Mouse (Mus musculus) heart, embryonic 12.5 days (tissue): ENCODE data around the gene Fam166a. TPM values are rescaled to one million over a fixed set of nuclear protein-coding genes. Genes with fewer than 3 reads are reported as not detected.

Experiments used
- ATAC-seq: fragments of 200-750 bp; cut with Nextera tagmentation; 2 replicates; pipeline ENCODE4 v1.8.0; 2017; ENCODE audit warnings: moderate TSS enrichment, moderate library complexity; ENCODE audit not compliant: insufficient number of reproducible peaks, low FRiP score
- H3K27ac ChIP-seq: fragments of 300-500 bp; sonication (generic); 2 replicates; pipeline ENCODE4 v1.5.1; 2016; ENCODE audit warnings: mild to moderate bottlenecking, moderate library complexity; ENCODE audit not compliant: poor library complexity, severe bottlenecking
- H3K27me3 ChIP-seq: fragments of 300-500 bp; sonication (generic); replicated peaks from 2 replicates; pipeline ENCODE4 v1.6.1; 2016; ENCODE audit warnings: mild to moderate bottlenecking, moderate library complexity
- H3K36me3 ChIP-seq: fragments of 300-500 bp; sonication (generic); 2 replicates; pipeline ENCODE4 v1.6.1; 2016; ENCODE audit warnings: mild to moderate bottlenecking, moderate library complexity
- H3K4me1 ChIP-seq: fragments of 300-500 bp; sonication (generic); replicated peaks from 2 replicates; pipeline ENCODE4 v1.6.1; 2016; ENCODE audit warnings: mild to moderate bottlenecking
- H3K4me2 ChIP-seq: fragments of 300-500 bp; sonication (generic); 2 replicates; pipeline ENCODE4 v1.6.1; 2016; ENCODE audit warnings: mild to moderate bottlenecking, moderate library complexity
- H3K4me3 ChIP-seq: fragments of 300-500 bp; sonication (generic); 2 replicates; pipeline ENCODE4 v1.5.1; 2016; ENCODE audit warnings: mild to moderate bottlenecking
- H3K9ac ChIP-seq: fragments of 300-500 bp; sonication (generic); 2 replicates; pipeline ENCODE4 v1.6.1; 2016; ENCODE audit warnings: mild to moderate bottlenecking, moderate library complexity
- H3K9me3 ChIP-seq: fragments of 300-500 bp; sonication (generic); replicated peaks from 2 replicates; pipeline ENCODE4 v1.6.1; 2016; ENCODE audit warnings: mild to moderate bottlenecking, moderate library complexity
- WGBS: fragments of 180-500 bp; shearing (Covaris S2); methylation state at CpG from one replicate; pipeline ENCODE4 v1.1.7; 2016; 5-methylcytosine and 5-hydroxymethylcytosine counted together
- polyA plus RNA-seq: library from polyadenylated mRNA; unstranded; fragments of >200 nt; fragmentation: Nextera tagmentation; extraction: Ambion mirVana; gene quantifications from 2 replicates; pipeline ENCODE4 v1.2.1, GENCODE M21; 2016

The Fam166a gene
- polyA plus RNA-seq, 1 experiment from 2014 or later: not detected

DNA sequence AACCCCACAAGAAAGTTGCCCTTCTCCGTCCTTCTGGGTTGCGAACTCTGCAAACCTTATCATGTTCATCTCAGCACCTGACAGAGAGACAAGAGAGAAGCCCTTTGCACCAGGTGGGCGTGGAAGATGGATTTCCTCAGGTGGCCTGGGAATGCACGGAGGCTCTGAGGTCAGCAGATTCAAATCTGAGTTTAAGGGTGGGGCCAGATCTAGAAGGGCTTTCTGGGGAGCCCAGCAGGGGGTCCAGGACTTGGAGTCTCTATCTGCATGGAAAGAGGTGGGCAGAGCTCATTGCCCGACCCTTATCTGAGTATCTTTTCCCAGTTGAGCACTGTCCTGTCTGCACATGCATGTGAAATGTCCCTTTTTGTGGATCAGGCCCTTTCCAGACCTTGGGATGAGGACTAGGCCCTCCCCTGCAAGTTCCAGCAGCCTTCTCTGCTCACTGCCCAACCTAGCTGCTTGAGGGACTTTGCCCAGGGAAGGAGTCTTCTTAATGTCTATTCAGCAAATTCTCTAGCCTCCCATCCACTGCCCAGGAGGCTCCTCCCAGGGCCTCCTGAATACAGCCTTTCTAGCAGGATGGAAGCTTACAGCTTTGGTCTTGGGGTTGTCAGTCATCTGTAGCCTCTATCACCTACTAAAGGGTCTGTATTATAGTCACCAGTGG lies 16.1 kb downstream of the Fam166a start:
- no peaks in the 10 kb centered on the region for H3K9me3 ChIP-seq
- H3K4me1 ChIP-seq: no peaks in the 10 kb centered on the region
- no peak overlapping the region for H3K27ac ChIP-seq
- H3K27me3 ChIP-seq: peaks cover 75% of the 10 kb centered on the region
- H3K9ac ChIP-seq: no peak overlapping the region
- H3K4me3 ChIP-seq: no peak overlapping the region
- ATAC-seq: no peak
- H3K4me2 ChIP-seq: no peak overlapping the region
- H3K36me3 ChIP-seq: no peaks in the 10 kb centered on the region
- 58% methylated on average over 5 of the region's 5 CpGs for WGBS

DNA sequence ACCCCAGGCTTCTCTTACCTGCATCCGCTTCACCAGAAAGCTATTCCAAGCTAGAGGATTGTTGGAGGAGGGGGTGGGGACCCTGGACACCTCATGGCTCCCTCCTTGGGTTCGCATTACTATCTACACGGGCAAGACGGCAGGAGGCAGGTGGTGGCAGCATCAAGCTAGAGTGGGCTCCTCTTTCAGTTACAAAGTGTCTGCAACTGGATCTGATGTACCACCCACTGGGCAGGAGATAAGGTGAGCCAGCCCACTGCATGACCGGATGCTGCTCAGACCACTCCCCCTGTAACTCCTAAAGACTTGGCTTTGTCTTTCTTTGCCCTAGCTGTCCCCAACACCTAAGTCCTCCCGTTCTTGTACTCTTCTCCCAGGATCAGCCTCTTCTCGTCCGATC lies 18.1 kb downstream of the Fam166a start, which contains the start of gene Rnf224:
Gene Rnf224, minus strand, starts transcription at position 174 of the 400 bp plus-strand sequence.
- H3K36me3 ChIP-seq: no peaks in the 10 kb centered on the region
- peaks cover 63% of the 10 kb centered on the region for H3K27me3 ChIP-seq
- no peak within 1 kb of the TSS for H3K9ac ChIP-seq
- no peak for ATAC-seq
- peaks cover 13% of the 10 kb centered on the region for H3K4me1 ChIP-seq
- H3K27ac ChIP-seq: no peak within 1 kb of the TSS
- peak within 1 kb of the TSS; percentile 2; the same call in 1 of the 2 replicates for H3K4me2 ChIP-seq
- no peak within 1 kb of the TSS for H3K4me3 ChIP-seq
- H3K9me3 ChIP-seq: no peaks in the 10 kb centered on the region
- WGBS: 23% methylated on average over 8 of the region's 8 CpGs

DNA sequence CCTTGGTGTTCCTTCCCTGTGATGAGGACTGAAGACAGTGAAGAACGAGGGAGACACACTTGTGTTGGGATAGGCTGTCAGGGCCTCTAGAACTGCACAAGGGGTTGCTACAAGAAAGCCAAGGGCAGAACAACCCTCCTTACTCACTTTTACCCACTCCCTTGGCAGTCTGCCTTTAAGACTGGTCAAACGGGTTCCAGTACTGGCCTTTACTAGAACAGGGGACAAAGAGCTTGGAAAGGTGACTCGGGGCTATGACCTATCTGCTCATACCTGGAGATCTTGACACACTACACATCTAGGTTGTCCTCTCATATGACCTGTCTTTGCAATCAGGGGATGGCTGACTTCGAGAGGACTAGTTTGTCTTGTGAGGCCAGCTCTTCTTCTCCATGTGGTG lies 19.0 kb downstream of the Fam166a start:
- Histone ChIP-seq H3K4me3 (no peak overlapping the region), H3K4me2 (no peak overlapping the region), H3K9ac (no peak overlapping the region), H3K9me3 (no peaks in the 10 kb centered on the region), H3K4me1 (peaks cover 21% of the 10 kb centered on the region), H3K27me3 (peaks cover 62% of the 10 kb centered on the region), H3K36me3 (no peaks in the 10 kb centered on the region), H3K27ac (no peak overlapping the region)
- ATAC-seq: no peak
- 54% methylated on average over 4 of the region's 4 CpGs for WGBS

DNA sequence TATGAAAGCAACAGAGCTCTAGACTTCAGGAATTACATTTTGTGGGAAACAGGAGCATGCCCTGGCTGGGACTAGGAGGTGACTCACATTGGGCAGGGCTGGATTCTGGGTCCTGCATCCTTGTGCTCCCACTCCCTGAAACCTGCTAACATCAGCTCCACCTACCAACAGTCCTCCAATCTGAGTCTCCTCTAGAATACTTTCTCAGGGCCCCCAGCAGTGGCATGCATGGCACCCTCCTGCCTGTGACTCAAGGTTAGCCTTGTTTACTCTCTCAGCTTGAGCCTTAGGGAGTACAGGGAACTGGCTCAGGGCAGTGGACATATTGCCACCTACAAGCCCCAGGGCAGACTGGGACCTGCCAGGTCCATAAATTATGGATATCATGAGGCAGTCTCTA lies 19.6 kb downstream of the Fam166a start:
- Histone ChIP-seq H3K36me3 (no peaks in the 10 kb centered on the region), H3K9me3 (no peaks in the 10 kb centered on the region), H3K27ac (no peak overlapping the region), H3K9ac (no peak overlapping the region), H3K4me1 (peaks cover 25% of the 10 kb centered on the region), H3K27me3 (peaks cover 62% of the 10 kb centered on the region), H3K4me3 (no peak overlapping the region), H3K4me2 (no peak overlapping the region)
- no peak for ATAC-seq

DNA sequence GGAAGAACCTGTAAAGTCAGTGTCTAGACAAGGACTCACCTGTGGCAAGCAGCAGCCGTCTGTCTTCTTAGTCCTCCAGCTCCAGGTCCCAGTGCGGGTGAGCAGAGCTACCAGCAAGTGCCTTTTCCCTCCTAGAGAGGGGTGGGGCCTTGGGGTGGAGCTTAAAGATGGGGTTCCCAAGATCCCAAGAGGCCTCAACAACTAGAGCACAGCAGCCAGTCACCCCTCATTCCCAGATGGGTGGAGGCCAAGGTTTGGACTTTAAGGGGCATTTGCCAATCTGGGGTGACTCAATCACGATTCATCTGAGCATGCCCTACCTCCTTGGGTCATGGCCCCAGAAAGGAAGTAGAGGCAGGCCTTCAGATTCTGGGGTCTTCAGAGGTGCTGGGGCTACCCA lies 21.2 kb downstream of the Fam166a start:
- peaks cover 25% of the 10 kb centered on the region for H3K4me1 ChIP-seq
- no peak overlapping the region for H3K27ac ChIP-seq
- no peak overlapping the region for H3K9ac ChIP-seq
- 80% methylated on average over 3 of the region's 3 CpGs for WGBS
- peaks cover 56% of the 10 kb centered on the region for H3K27me3 ChIP-seq
- no peak overlapping the region for H3K4me2 ChIP-seq
- no peak for ATAC-seq
- H3K4me3 ChIP-seq: no peak overlapping the region
- no peaks in the 10 kb centered on the region for H3K9me3 ChIP-seq
- no peaks in the 10 kb centered on the region for H3K36me3 ChIP-seq

DNA sequence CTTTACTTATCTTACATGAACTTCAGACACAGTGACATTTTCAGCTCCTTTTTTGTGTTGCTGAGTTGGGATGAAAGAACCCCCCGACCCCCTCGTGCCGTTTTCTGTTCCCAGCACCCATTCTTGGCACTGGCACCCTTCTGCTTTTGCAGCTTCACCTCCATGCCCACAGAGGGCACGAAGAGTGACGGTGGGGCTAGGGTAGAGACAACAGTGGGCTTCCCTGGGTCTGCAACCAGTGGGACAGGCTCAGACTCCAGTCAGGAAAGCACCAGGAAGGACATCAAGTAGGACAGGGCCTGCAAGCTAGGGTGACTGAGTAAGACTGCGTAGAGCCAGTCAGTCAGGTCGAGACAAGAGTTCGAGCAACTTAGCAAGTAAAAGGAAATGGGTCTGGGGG lies 21.8 kb downstream of the Fam166a start:
- Histone ChIP-seq H3K4me3 (peak overlapping the region; percentile 60), H3K27me3 (peaks cover 50% of the 10 kb centered on the region), H3K4me1 (peaks cover 25% of the 10 kb centered on the region), H3K36me3 (0 out of 2 replicates have a peak, but pooled peaks cover 2% of the 10 kb centered on the region), H3K9me3 (no peaks in the 10 kb centered on the region), H3K4me2 (peak overlapping the region; percentile 95), H3K9ac (peak overlapping the region; percentile 15; the same call in 1 of the 2 replicates), H3K27ac (no peak overlapping the region)
- 54% methylated on average over 8 of the region's 8 CpGs for WGBS
- ATAC-seq: no peak

DNA sequence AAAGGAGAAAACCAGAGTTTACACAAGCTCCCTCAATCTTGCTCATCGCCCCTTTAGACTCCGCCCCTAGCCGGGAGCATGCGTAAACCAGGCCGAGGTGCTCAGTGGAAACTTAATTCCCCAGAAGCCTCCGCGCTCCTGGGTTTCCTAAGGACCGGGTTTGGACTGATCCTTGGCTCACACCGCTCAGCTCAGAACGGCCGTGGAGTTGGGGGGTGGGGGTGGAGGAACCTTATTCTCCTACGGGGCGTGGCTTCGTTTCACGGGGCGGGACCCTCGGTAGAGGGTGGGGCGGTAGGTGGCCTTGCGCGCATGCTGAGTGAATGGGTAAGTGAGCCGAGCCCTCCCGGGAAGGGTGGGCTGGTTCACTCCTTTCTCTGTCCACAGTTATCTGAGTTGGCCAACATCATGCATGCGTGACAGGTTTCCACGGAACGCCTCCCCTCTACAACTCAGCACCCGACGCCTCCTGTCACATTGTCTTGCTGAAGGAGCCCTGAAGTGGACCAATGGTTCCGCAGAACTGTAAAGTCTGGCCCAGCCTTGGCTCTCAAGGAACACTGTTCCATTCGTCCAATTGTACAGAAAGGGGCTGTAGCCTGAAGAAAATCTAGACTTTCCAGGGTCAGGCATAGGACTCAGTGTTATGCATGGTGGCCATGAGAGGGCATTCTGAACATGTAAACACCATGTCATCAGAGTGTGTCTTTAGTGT lies 22.3 kb downstream of the Fam166a start:
- no peaks in the 10 kb centered on the region for H3K9me3 ChIP-seq
- H3K4me2 ChIP-seq: peak overlapping the region; percentile 95
- peak; percentile 66 for ATAC-seq
- peak overlapping the region; percentile 60 for H3K4me3 ChIP-seq
- no peak overlapping the region for H3K27ac ChIP-seq
- 0 out of 2 replicates have a peak, but pooled peaks cover 7% of the 10 kb centered on the region for H3K36me3 ChIP-seq
- H3K4me1 ChIP-seq: peaks cover 25% of the 10 kb centered on the region
- H3K27me3 ChIP-seq: peaks cover 46% of the 10 kb centered on the region
- peak overlapping the region; percentile 15; the same call in 1 of the 2 replicates for H3K9ac ChIP-seq
- 1% methylated on average over 29 of the region's 29 CpGs for WGBS

DNA sequence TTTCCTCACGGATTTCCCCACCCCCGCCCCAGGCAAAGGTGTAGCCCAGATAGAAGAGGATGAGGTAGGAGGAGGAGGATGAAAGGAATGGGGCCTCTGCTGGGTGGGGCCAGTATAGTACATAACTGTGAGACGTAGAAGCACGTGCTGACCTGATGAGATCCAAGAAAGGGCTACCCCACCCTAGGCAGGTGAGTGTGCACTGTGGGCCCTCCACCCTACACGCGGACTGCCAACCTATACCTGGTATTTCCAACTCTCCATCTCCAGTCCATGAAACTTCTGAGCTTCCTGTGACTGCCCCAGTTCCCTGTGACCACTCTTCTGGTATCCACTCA lies 22.9 kb downstream of the Fam166a start:
- H3K4me2 ChIP-seq: peak overlapping the region; percentile 95
- H3K4me3 ChIP-seq: peak overlapping the region; percentile 60
- no peak for ATAC-seq
- peaks cover 41% of the 10 kb centered on the region for H3K27me3 ChIP-seq
- H3K4me1 ChIP-seq: peaks cover 25% of the 10 kb centered on the region
- 22% methylated on average over 6 of the region's 6 CpGs for WGBS
- H3K9me3 ChIP-seq: no peaks in the 10 kb centered on the region
- H3K36me3 ChIP-seq: 0 out of 2 replicates have a peak, but pooled peaks cover 12% of the 10 kb centered on the region
- H3K27ac ChIP-seq: no peak overlapping the region
- no peak overlapping the region for H3K9ac ChIP-seq

DNA sequence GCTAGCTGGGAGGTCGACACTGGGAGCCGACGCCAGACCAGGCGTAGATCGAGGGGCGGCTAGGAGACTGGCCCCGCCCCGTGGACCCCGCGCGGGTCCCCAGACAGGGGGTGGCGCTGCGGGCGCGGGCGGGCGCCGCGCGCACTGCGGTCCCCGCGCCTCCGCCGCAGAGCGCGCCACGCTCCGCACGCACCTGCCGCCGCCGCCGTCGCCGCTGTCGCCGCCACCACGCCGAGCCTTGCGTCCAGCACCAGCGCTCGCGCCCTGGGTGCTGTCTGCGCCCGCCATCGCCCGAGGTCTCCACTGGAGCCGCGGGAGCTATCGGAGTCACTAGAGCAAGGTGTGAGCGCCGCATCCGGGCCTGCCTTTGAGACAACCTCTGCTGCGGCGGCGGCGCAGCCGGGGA lies 23.6 kb downstream of the Fam166a start, which contains the start of the genes Rnf208 and Cysrt1:
Gene Rnf208, plus strand, starts transcription at position 155 of the 406 bp plus-strand sequence.
Gene Cysrt1, minus strand, starts transcription at position 352 of the 406 bp plus-strand sequence.
- H3K36me3 ChIP-seq: 0 out of 2 replicates have a peak, but pooled peaks cover 12% of the 10 kb centered on the region
- WGBS: under 1% methylated on average over 59 of the region's 59 CpGs
- no peak within 1 kb of the TSS for H3K27ac ChIP-seq
- H3K9me3 ChIP-seq: no peaks in the 10 kb centered on the region
- peaks cover 25% of the 10 kb centered on the region for H3K4me1 ChIP-seq
- peaks cover 41% of the 10 kb centered on the region for H3K27me3 ChIP-seq
- no peak for ATAC-seq
- peak within 1 kb of the TSS; percentile 66 for H3K9ac ChIP-seq
- H3K4me3 ChIP-seq: peak within 1 kb of the TSS; percentile 60
- H3K4me2 ChIP-seq: peak within 1 kb of the TSS; percentile 95

DNA sequence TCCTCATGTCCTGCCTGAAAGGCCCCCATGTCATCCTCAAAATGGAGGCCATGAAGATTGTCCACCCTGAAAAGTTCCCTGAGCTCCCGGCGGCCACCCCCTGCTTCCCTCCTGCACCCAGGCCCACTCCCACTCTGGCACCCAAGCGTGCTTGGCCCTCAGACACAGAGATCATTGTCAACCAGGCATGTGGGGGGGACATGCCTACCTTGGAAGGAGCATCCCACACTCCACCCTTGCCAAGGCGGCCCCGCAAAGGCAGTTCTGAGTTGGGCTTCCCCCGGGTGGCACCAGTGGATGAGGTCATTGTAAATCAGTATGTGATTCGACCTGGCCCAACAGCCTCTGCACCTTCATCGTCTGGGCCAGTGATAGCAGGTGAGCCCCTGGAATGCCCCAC lies 24.8 kb downstream of the Fam166a start:
- no peaks in the 10 kb centered on the region for H3K9me3 ChIP-seq
- peaks cover 25% of the 10 kb centered on the region for H3K4me1 ChIP-seq
- peaks cover 41% of the 10 kb centered on the region for H3K27me3 ChIP-seq
- WGBS: 75% methylated on average over 8 of the region's 8 CpGs
- H3K9ac ChIP-seq: no peak overlapping the region
- no peak overlapping the region for H3K4me2 ChIP-seq
- no peak overlapping the region for H3K4me3 ChIP-seq
- no peak overlapping the region for H3K27ac ChIP-seq
- no peak for ATAC-seq
- peaks cover 23% of the 10 kb centered on the region for H3K36me3 ChIP-seq

DNA sequence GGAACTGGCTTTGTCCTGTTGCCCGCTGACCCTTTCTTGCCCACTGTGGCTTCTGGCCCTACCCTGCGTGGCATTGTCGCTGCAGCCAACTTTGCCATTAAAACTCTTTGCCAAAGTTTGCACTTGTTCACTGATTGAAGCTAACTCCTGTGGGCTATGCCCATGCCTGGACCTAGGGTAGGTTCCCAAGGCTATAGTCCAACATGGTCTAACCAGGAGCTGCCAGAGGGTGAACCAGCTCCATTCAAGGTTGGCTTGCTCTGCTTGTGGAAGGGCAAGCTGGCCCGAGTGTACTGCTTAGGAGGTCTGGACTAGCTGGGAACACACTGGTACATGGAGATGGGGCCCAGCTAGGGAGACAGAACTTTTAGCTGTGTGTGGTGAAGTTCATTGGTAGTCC lies 25.6 kb downstream of the Fam166a start:
- Histone ChIP-seq H3K27me3 (peaks cover 36% of the 10 kb centered on the region), H3K9me3 (no peaks in the 10 kb centered on the region), H3K36me3 (peaks cover 31% of the 10 kb centered on the region), H3K27ac (no peak overlapping the region), H3K4me3 (no peak overlapping the region), H3K4me2 (no peak overlapping the region), H3K9ac (no peak overlapping the region), H3K4me1 (peaks cover 25% of the 10 kb centered on the region)
- WGBS: 85% methylated on average over 4 of the region's 4 CpGs
- ATAC-seq: no peak
